Mouse (Mus musculus): ENCODE results near the gene Plekha1.
A peak's percentile ranks its signal among the peaks of the same experiment; 100 is the strongest.

The Plekha1 gene

DNA sequence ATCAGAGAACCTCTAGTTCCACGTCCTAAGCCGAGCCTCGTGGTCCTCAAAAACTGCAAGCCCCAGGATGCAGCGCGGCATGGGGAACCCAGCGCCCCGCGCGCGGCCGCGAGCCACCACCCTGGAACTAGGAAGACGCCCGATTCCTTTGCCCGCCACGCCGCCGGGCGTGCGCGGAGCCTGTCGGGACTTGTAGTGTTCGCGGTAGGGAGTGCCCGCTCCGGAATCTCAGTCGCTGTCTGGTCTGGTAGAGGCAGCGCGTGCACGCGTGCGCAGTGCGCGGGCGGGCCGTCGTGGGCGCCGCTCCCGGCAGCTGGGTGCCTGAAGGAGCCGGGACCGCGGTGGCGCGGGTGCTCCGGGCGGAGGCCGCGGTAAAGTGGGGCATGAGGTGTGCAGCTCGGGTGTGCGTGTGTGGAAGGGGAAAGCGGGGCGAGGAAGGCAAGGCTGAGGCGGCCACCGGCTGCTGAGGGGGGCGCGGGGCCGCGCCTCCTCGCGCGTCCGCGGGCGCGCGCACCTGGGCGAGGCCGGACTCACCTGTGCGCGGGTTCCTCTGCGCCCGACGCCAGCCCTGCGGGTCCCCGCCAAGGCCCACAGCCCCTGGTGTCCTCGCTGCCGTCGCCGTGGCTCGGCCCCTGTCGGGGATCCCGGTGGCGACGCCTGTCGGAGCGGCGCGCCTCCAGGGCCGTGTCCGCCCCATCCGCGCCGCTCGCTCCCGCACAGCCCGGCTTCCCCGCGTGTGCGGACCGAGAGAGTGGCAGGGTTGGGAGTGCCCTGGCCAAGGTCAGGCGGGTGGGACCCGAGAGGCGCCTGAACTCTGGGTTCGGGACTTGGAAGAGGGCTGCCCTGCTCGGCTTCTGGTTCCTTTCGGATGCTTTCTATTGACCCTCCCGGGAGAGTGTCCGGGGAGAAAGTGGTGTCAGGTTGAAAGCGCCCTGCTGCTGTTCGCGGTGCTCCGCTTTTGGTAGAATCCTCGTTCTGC lies at the start of gene Plekha1:
TSS of gene Plekha1 (plus strand) at position 144 of the 979 bp plus-strand sequence.
- peak; percentile 99 for DNase-seq (ENCODE audit: low spot score)

DNA sequence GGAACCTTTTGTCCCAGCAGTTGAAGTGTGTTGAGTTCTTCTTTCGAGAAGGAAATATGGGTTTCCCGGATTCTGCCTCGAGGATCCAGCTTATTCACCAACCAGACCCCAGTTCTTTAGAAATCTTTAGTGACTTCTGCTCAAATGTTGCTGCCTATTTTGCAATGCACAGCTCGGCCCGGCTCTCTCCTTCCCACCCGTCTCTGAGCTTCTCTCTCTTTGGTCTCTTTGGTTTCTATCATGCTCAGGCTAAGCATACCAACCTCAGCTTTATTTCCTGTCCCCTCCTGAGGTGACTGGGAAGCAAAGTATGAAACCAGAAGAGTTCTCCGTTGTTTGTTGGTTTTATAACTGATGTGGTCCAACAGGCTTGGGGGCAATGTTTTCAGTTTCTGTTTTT lies 49.3 kb upstream of the Plekha1 start:
- no peak for DNase-seq (ENCODE audit: low spot score)

DNA sequence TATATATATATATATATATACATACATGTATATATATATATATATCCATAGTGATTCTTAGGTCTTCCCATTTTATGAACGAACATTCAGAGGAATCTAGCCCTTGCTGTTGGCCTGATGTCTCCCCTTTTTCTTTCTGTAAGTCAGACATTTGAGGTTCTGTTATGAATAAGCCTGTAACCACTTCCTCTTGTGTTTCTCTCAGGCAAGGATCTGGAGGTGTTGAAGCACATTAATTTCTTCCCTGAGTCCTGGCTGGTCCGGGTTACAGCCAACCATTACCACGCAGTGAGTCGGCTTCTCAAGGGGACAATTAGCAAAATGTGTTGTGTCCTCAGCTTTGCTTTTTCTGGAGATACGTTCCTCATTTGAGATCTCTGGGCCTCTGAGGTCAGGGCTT lies 46.7 kb upstream of the Plekha1 start:
- DNase-seq (ENCODE audit: low spot score) = no peak

DNA sequence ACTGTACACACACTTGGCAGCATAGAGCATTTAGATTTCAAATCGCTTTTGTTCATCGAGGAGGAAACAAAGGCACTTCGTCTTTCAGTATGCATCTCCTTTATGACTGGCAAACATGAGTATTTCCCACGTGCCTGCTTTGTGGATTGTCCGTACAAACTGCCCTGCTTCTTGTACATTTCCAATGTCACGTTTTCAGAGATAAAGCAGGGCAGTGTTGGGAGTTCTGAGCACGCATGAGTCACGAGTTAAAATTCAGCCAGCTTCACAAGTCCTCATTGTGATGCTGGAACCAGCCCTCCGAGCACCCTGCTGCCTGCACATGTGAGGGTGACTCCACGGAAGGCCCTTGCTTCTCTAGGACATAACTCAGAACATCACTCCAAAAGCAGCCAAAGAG lies 45.9 kb upstream of the Plekha1 start:
- DNase-seq (ENCODE audit: low spot score) = no peak

DNA sequence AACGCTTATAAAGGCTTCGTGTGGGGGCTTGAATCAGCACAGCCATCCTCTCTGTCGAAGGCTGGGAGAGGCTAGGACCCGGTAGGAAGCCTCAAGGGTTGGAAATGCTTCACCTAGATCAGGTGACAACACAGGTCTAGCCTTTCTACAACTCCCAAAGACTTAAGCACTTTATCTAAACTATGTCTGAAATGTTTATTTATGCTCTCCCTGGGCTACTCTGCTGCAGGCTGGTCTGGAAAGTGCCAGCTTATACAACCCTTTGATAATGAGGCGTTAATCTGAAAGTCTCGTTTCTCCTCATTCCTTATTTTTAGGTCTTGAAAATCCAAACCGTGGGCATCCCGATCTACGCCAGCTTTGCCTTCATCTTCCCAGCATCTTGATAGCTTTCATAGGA lies 41.6 kb upstream of the Plekha1 start:
- DNase-seq (ENCODE audit: low spot score) = no peak

DNA sequence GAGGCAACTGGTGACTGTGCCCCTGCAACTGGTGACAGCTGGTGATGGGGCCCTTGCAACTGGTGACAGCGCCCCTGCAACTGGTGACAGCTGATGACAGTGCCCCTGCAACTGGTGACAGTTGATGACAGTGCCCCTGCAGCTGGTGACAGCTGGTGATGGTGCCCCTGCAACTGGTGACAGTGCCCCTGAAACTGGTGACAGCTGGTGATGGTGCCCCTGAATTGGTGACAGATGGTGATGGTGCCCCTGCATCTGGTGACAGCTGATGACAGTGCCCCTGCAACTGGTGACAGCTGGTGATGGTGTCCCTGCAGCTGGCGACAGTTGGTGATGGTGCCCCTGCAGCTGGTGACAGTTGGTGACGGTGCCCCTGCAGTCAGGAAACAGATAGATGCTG lies 39.2 kb upstream of the Plekha1 start:
- no peak for DNase-seq (ENCODE audit: low spot score)

DNA sequence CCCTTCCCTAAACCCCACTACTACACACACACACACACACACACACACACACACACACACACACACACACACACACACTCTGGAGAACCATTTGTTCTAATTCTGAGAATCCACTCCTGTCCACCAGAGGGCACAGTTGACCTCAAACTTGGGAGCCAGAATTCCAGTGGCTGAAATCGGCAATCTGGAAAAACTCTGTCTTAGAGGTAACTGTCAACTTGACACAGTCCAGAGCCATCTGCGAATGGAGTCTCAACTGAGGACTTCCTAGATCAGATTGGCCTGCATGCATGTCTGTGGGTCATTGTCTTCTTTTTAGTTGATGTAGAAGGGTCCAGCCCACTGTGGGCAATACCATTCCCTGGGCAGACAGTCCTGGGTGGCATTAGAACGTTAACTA lies 38.1 kb upstream of the Plekha1 start:
- DNase-seq (ENCODE audit: low spot score) = peak; percentile 69

DNA sequence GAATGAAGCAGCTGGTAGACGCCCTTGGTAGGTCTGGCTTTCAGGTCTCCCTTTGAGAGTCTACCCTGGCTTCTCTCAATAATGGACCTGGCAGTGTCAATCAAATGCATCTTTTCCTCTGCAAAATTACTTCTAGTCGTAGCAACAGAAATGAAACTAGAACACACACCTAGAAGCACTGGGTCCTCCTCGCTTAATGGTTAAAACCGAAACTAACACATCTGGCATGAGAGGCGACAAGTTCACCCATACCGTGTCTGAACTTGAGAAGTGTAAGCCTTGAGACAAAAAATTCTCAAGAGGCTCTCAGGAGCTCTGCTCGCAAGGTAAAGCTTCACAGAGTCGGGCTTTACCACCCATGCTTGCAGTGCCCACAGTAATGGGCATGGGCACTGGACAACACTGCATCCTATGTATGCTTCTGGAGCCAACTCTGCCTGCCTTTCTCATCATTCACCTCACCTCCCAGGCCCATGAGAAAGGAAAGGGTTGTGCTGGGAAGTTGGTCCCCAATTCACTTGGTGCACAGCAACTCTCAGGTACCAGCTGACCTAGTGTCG lies 37.6 kb upstream of the Plekha1 start:
- DNase-seq (ENCODE audit: low spot score) = no peak

DNA sequence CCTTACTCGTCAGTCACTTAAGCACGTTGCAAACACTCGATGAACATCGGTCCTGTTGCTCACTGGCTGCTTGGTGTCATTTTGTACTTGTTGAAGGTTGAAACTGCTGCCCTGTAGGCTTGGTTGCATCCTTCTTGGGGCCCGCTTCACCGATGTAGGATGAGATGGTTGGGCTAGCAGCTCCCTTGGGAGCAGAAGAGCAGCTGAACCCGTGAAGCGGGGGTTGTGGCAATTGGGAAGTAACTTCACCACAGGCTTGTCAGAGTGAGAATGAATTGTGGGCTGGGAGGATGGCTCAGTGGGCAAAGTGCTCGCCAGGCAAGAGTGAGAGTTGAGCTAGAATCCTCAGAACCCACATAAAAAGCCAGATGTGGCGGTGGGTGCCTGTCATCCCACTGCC lies 37.1 kb upstream of the Plekha1 start:
- DNase-seq (ENCODE audit: low spot score) = no peak

DNA sequence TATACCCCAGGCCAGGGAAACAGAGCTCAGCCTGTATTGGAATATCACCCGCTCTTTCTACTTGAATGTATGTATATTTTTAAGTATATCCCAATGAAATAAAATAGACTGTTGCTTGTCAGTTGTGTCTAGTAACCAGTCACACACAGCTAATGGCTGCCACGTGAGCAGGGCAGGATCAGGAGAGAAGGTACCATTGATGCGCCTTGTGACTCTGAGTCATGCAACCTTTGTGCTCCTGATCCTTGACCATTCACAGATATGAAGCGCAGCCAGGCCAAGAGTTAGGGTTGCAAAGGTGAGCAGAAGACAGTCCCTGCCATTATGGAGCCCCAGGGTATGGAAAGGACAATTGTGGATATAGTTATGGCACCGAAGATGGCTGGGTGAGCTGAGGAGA lies 34.0 kb upstream of the Plekha1 start:
- DNase-seq (ENCODE audit: low spot score) = no peak

DNA sequence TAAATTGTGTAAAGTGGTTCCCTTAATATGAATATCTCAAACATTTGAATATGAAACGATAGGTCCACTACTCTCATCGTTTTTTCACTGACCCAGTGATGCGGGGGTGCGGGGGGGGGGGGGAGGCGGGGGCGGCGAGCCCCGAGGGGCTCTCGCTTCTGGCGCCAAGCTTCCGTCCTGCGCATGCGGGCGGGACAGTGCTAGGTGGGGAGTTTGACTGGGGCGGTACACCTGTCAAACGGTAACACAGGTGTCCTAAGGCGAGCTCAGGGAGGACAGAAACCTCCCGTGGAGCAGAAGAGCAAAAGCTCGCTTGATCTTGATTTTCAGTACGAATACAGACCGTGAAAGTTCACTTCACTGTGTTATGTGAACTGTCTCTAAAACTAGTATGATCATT lies 31.3 kb upstream of the Plekha1 start:
- no peak for DNase-seq (ENCODE audit: low spot score)

DNA sequence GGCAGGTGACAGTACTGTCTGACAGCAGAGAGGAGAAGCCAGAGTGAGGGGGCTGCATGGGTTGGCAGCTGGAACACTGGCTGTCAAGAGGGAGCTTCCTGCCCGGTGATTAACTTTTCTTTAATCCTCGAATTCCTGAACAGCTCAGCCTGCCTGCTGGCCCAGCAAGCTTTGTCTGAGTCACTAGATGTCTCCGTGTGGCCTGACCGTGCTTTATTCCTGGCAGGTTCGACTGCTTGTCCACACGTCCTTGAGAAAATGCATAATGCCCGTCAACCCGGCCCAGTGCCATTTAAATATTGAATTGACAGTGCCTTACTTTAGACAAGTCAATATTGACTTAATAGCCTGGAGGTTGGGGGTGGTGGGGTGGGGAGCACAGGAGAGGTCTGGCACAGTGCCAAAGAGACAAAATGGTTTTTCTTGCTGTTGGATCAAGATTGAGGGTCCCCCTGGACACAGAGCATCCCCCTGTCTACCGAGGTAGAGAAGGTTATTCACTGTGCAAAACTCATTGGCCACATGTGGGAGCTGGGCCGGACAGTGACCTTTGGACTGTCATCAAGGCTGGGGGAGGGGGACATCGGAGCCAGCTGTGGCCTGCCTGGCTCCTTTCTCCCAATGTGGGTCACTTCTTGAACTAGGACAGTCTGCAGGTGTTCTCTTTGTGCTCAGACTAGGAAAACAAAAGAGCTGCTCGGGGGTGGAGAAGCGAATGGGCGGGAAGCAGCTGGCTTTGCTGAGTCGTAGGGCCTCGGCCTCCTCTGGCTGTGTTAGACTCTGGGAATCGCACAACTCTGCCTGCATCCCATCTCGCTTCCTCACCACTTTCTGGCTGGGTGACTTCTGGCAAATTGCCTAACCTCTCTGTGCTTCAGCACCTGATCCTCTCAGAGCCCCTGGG lies 30.3 kb upstream of the Plekha1 start:
- DNase-seq (ENCODE audit: low spot score) = no peak

DNA sequence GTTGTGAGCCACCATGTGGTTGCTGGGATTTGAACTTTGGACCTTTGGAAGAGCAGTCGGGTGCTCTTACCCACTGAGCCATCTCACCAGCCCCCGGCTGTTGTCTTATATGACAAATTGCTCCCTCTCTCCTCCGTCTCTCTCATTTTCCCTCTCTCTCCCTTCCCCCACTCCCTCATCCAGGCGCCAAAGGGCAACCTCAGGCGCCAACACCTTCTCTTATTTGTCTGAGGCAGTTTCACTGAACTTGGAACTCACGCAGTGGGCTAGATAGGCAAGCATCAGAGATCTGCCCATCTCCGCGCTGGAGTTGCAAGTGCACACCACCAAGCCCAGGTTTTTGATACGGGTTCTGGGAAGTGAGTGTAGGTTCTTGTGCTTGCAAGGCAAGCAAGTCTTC lies 29.5 kb upstream of the Plekha1 start:
- DNase-seq (ENCODE audit: low spot score) = no peak

DNA sequence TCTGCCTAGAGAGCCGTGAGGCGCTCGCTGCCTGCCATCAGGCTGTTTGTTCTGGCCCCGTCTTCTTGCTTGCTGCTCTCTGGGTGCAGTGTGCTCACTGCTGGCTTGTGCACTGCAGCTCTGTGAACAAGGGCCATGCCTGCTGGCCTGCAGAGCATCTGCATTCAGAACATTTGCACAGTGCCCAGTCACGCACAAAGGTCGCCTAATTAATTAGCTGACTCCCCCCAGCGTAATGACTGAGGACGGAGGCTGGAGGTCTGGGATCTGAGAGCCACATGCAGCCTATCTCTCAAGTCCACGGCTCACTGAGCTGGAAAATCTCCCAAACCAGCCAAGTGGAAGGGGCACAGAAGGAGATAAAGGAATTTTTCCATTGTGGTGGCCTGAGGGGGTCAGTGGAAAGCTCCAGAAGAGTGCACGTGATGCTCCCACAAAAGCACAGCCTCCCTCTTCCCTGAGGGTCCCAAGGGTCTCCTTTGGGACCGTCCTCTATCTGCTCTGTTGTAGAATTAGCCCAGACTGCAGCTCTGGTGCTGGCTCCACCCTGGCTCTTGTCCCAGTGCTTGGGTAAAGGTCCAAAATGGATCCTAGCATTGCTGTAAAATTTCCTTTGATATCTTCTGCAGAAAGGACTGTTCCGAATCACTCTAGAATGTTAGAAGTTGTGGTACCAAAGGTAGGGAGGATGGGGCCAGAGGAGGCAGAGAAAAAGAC lies 27.5 kb upstream of the Plekha1 start:
- DNase-seq (ENCODE audit: low spot score) = no peak

DNA sequence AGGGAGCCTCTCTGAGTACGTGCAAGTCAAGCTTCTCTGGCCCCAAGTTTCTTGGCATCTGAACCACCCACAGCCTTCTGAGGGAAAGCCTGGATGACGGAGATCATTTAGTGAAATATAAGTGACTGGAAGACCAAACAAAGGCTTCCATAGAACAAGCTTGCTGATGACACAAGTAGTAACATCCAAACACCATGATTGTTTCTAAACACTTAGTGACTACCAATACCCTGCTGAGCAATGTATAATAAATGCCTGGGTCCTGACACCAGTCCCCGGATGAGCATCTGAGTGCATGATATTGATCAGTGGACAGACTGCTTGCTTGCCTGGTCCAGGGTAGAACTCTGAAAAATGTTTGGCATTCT lies 26.9 kb upstream of the Plekha1 start:
- DNase-seq (ENCODE audit: low spot score) = no peak

DNA sequence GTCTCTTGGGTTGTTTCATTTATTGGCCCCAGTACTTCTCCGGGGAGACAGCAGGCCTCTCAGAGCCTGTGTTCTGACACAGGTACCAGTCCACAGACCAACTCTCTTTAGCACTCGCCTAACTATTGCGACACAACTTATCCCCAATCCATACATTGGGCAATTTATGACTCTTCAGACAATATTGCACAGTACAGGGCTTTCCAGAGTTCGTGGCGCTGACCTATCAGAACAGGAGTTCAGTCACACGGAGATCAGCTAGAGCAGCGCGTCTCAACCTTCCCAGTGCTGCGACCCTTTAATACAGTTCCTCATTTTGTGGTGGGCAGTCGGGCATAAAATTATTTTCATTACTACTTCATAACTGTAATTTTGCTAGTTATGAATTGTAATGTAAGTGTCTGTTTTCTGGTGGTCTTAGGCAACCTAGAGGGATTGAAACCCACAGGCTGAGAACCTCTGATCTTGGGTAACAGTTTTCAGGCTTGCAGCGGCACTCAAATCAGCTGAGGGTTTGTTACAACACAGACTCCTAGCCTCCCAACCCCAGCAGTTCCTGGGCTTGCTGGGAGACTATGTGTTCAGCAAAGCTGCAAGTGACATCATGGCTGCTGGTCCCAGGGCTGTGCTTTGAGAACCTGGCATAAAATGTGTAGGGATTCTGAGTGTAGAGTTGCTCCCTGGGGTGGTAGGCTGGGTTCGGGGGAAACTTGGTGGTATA lies 26.0 kb upstream of the Plekha1 start:
- DNase-seq (ENCODE audit: low spot score) = no peak

DNA sequence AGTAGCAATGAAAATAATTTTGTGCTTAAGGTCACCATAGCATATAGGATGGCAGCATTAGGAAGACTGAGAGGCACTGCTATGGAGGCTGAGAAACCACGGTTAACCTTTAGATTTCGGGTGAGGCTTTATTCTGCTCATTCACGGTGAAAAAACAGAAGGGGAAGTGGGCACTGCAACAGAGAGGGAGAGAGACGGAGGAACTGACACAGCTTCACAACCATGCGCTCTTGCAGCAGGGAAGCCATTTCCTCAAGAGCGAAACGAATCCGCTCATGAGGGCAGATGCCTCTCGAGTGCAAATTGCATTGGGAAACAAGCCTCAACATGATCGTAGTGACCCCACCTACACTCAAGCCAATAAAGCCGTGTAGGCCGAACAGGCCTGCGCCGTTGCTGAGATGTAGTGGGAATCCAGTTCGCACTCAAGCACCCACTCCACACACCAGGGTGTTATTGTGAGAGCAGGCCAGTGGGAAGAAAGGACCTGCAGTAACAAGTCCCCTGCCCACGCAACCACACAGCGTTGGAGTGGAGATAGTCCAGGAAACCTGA lies 18.3 kb upstream of the Plekha1 start:
- no peak for DNase-seq (ENCODE audit: low spot score)

DNA sequence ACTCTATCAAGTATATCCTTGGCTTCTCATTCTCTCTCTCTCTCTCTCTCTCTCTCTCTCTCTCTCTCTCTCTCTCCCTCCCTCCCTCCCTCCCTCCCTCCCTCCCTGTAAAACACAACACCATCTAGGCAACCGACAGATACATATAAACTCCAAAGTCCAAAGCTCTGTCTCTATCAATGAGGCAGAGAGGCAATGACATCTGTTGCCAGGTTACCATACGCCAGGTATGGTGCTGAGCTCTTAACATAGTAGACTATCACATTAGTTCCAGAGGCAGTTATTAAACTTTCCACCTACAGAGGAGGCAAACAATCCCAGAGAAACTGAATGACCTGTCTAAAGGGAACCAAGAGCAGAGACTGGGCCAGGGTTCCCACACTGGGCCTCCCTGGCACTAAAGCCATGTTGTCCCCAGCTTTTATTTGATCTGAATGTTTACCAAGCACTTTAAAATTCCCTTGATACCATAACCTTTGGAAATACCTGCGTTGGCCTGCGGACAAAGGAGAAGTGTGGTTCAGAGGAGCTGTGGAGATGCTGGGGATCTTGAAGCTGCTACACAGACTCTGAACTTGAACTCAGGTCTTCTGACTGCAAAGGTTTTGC lies 10.8 kb upstream of the Plekha1 start:
- peak; percentile 73 for DNase-seq (ENCODE audit: low spot score)

DNA sequence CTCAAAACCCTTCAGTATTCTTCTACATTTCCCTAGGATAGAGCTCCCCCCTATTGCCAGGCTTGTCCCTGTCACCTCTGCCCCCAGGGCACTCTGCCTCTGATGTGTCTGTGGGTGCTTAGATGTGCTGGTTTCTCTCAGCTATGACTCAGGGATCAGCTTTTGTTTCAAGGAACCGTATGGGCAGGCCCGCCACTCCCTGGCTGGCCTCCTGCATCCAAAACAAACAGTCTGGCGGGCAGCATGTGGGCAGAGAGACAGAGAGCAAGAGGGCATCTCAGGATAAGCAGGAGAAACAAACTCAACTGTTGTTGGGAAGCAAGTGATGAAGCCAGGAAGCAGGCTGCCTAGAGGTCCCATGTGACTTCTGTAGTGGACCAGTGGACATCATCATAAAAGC lies 9.9 kb upstream of the Plekha1 start:
- DNase-seq (ENCODE audit: low spot score) = peak; percentile 75

DNA sequence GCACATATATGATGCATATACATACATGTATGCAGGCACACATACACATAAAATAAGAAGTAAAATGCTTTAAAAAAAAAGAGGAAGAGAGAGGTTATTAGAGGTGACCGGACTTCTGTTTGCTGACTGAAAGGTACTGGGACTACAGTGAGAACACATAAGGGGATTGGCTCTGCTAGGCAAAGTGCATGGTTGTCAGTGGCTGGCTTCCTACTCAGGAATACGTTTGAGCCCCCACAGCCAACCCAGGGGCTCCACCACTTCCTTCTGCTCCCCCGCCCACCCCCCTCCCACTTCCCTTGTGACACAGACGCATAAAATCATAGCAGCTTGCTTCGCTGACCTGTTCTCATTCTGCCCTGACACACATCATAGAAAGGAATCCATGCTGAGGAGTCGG lies 7.6 kb upstream of the Plekha1 start:
- no peak for DNase-seq (ENCODE audit: low spot score)

DNA sequence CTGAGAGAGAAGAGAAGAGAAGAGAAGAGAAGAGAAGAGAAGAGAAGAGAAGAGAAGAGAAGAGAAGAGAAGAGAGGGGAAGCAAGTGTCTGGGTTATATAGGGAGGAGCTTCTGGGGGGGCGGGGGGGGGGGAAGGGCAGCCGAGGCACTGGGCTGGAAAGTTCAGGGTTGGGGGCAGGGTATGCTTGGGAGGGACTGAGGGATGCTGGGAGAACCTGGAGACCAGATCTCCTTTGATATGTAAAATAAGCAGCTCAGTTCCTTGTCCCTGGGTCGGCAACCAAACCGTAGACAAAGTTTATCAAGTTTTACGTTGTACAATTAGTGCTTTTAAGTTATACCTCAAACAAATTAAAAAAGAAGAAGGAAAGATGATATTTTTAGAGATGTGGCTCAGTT lies 5.6 kb upstream of the Plekha1 start:
- DNase-seq (ENCODE audit: low spot score) = no peak
